Mouse (Mus musculus): ENCODE data around the gene A4gnt. TPM values are rescaled to one million over a fixed set of nuclear protein-coding genes. Genes with fewer than 3 reads are reported as not detected.
A peak's percentile ranks its signal among the peaks of the same experiment; 100 is the strongest.

Gene A4gnt
- polyA plus RNA-seq, 1 experiment: not detected

DNA sequence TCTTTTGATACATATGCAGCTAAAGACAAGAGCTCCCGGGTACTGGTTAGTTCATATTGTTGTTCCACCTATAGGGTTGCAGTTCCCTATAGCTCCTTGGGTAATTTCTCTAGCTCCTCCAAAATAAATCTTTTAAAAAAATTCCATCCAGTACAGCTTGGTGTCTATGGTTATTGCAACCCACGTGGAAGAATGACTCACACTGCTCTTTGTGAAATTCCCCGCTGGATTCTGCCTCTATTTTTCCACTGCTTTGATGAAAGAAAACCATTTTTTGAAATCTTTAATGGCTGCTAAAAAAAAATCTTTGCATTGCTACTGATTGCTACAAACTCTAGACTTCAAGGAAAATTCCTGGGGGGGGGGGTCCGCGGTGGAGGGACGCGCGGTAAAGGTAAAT is 7.4 kb downstream of the A4gnt start:
- TF ChIP-seq CTCF (IDR thresholded peaks at IDR 0.05; ENCODE audit: borderline replicate concordance, extremely low read depth, insufficient read depth, insufficient read length) (no peak), POLR2A (IDR thresholded peaks at IDR 0.05; ENCODE audit: borderline replicate concordance, extremely low read depth, insufficient read depth, insufficient read length, poor library complexity, severe bottlenecking) (no peak)
- DNase-seq (ENCODE audit: low read depth): no peak

DNA sequence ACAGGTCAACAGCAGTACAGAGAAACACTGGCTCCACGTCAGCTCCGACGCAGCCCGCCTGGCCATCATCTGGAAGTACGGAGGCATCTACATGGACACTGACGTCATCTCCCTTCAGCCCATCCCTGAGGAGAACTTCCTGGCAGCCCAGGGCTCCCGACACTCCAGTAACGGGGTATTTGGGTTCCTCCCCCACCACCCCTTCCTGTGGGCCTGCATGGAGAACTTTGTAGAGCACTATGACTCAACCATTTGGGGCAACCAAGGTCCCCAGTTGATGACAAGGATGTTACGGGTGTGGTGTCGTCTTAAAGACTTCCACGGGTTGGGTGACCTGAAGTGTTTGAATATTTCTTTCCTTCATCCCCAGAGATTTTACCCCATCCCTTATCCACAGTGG is 7.9 kb downstream of the A4gnt start:
- no peak for DNase-seq (ENCODE audit: low read depth)
- TF ChIP-seq CTCF (IDR thresholded peaks at IDR 0.05; ENCODE audit: borderline replicate concordance, extremely low read depth, insufficient read depth, insufficient read length) (no peak), POLR2A (IDR thresholded peaks at IDR 0.05; ENCODE audit: borderline replicate concordance, extremely low read depth, insufficient read depth, insufficient read length, poor library complexity, severe bottlenecking) (no peak)

DNA sequence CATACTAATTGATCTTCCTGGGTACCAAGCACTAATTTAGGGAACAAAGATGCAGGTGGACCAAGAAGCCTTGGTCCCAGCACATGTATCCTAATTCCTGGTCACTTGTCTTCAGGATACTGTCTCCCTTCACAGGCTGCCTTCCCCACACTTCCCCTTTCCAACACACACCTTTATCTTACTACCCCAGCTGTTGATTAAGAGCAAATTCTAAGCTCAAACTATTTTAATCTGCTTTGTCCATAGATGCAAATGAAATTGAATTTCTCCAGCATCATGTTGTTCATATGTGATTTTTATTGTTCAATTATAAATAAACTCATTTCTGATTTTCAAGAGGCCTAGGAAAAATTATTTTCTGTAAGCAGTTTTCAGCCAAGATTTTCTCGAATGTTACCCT is 9.7 kb downstream of the A4gnt start:
- no peak for TF ChIP-seq CTCF (IDR thresholded peaks at IDR 0.05; ENCODE audit: borderline replicate concordance, extremely low read depth, insufficient read depth, insufficient read length)
- no peak for TF ChIP-seq POLR2A (IDR thresholded peaks at IDR 0.05; ENCODE audit: borderline replicate concordance, extremely low read depth, insufficient read depth, insufficient read length, poor library complexity, severe bottlenecking)
- DNase-seq (ENCODE audit: low read depth): no peak

DNA sequence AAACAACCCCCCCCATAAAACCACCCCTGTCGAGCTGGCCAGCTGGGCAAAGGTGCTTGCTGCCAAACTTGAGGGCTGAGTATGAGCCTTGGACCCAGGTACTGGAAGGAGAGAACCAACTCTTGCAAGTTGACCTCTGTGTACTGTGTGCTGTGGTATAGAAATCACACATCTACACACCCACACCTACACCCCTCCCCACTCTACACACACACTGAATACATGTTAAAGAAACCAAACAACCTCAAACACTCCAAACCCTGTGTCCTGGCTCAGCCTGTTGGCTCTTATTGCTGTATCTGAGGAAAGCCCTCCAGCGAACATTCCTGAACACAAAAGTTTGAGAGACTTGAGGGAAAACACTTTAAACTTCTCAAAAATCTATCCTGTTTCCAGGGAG is 10.7 kb downstream of the A4gnt start:
- DNase-seq (ENCODE audit: low read depth): peak; percentile 7
- TF ChIP-seq CTCF (IDR thresholded peaks at IDR 0.05; ENCODE audit: borderline replicate concordance, extremely low read depth, insufficient read depth, insufficient read length): no peak
- TF ChIP-seq POLR2A (IDR thresholded peaks at IDR 0.05; ENCODE audit: borderline replicate concordance, extremely low read depth, insufficient read depth, insufficient read length, poor library complexity, severe bottlenecking): no peak

DNA sequence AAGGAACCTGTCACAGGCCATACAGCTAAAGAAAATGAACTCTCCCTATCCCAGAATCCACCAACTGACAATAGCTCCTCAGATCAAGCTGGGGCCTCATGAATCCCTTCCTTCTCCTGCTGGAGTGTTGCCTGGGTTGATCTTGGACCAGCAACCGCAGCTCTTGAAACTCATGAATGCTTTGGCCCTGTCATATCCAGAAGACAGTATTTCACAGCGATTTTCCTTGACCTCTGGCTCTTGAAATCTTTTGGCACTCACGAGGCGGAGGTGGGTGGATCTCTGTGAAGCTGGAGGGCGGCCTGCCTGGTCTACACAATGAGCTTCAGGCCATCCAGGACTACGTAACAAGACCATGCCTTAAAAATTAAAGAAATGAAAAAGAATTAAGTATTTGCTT is 11.8 kb downstream of the A4gnt start:
- TF ChIP-seq CTCF (IDR thresholded peaks at IDR 0.05; ENCODE audit: borderline replicate concordance, extremely low read depth, insufficient read depth, insufficient read length) (no peak), POLR2A (IDR thresholded peaks at IDR 0.05; ENCODE audit: borderline replicate concordance, extremely low read depth, insufficient read depth, insufficient read length, poor library complexity, severe bottlenecking) (no peak)
- no peak for DNase-seq (ENCODE audit: low read depth)

DNA sequence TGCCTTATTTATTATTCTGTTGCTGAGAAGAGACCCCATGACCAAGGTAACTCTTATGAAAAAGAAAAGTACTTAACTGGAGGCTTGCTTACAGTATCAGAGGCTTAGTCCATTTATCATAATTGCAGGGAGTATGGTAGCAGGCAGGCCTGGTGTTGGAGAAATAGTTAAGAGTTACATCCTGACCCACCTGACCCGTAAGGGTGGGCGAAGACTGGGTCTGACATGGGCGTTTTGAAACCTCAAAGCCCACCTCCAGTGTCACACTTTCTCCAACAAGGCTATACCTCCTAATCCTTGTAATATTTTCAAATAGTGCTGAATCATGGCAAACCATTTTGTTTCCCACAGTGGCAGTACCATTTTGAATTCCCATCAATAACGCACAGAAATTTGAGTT is 16.3 kb downstream of the A4gnt start:
- no peak for DNase-seq (ENCODE audit: low read depth)
- TF ChIP-seq CTCF (IDR thresholded peaks at IDR 0.05; ENCODE audit: borderline replicate concordance, extremely low read depth, insufficient read depth, insufficient read length) (no peak), POLR2A (IDR thresholded peaks at IDR 0.05; ENCODE audit: borderline replicate concordance, extremely low read depth, insufficient read depth, insufficient read length, poor library complexity, severe bottlenecking) (no peak)

DNA sequence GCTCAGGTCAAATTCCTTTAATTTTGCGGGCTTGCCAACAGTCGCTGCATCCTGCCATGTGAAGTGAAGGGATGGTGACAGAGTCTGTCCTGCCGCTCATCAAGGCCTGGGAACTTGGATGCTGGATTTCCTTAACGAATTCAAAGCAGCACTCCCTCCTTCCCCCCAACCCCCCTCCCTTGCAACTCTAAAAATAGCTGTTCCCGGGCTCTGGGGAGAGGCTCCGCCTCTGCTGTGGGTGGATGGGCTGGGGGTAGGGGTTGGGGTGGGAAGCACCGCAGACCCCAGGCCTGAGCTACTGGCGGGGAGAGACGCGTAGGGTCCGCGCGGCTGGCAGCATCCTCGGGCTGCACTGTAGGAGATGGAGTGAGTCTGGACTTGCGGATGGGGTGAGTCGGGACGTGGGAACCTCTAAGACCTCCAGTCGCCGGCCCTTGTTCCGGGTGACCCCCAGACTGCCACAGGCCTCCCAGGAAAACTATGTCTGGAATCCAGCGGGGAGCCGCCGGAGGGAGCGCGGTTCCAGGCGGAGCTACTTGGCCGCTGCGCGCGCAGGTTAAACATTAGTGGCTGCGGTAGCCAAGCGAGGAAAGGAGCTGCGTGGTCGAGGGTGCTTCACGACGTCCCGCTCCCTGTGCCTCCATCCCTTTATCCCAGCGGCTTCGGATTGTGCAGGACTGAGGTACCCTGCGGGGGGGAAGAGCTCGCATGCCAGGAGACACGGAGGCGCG is 17.1 kb downstream of the A4gnt start, which contains the start of gene Dzip1l:
Gene Dzip1l, plus strand, starts transcription at position 216 of the 731 bp plus-strand sequence.
- no peak for TF ChIP-seq CTCF (IDR thresholded peaks at IDR 0.05; ENCODE audit: borderline replicate concordance, extremely low read depth, insufficient read depth, insufficient read length)
- TF ChIP-seq POLR2A (IDR thresholded peaks at IDR 0.05; ENCODE audit: borderline replicate concordance, extremely low read depth, insufficient read depth, insufficient read length, poor library complexity, severe bottlenecking): peak; percentile 16; the same call in 1 of the 2 replicates
- peak; percentile 92 for DNase-seq (ENCODE audit: low read depth)

DNA sequence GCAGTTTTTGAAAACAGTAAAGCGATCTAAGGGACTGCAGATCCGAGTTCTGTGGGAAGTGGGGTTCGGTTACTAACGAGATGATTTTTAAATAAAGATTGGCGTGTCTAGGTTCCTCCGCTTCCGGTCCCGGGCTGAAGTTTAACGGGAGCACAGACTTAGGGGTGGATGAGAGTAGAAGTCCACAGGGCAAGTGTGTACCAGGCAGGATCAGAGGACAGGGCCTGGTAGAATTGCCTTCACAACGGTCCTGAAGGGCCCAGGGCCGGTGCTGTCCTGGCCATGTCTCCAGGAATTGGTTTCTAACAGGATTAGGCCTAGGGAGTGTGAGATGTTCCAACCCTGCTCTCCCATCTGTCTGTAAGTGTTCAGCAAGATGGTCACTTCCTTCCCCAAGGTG is 17.8 kb downstream of the A4gnt start:
- DNase-seq (ENCODE audit: low read depth): peak; percentile 47
- TF ChIP-seq POLR2A (IDR thresholded peaks at IDR 0.05; ENCODE audit: borderline replicate concordance, extremely low read depth, insufficient read depth, insufficient read length, poor library complexity, severe bottlenecking): no peak
- TF ChIP-seq CTCF (IDR thresholded peaks at IDR 0.05; ENCODE audit: borderline replicate concordance, extremely low read depth, insufficient read depth, insufficient read length): no peak

DNA sequence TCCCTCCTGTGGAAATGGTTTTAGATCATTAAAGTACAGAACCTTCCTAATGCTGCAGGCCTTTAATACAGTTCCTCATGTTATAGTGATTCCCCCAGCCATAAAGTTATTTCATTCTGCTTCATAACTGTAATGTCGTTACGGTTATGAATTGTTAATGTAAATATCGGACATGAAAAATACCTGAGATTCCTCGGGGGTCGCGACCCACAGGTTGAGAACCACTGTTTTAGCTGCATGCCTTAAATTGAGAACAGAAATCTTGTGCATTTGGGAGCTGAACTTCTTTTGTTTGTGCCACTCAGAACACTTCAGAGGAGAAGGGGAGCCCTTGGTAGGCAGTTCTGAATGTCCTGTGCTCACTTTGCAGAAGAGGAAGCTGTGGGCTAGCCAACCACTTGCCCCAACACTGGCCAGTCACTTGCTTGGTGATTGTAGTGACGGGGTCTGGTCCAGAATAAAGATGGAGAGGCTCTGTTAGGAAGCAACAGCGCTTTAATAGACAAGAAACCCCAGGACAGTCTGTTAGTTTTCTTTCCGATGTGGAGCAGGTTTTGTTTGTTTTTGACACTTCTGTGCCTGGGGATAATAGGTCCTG is 18.3 kb downstream of the A4gnt start:
- peak; percentile 22 for DNase-seq (ENCODE audit: low read depth)
- TF ChIP-seq CTCF (IDR thresholded peaks at IDR 0.05; ENCODE audit: borderline replicate concordance, extremely low read depth, insufficient read depth, insufficient read length) (no peak), POLR2A (IDR thresholded peaks at IDR 0.05; ENCODE audit: borderline replicate concordance, extremely low read depth, insufficient read depth, insufficient read length, poor library complexity, severe bottlenecking) (no peak)

DNA sequence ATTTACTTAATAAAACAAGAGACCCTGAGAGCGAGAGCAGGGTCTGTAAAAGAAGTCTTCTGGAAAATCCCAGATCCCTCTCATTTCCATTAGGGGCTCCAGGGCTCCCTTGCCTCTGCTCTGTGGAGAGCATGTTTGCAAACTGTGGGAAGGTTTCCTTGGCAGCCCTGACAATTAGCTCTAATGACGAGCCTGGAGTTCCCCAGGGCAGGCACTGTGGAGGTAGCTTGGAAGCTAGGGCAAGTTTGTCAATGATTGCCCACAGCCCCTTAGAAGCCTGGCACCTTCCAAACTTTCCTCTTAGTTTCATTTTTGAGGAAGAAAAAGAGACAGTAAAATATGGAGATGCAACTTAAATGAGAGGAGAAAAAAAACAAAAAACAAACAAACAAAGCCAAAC is 19.5 kb downstream of the A4gnt start:
- peak; percentile 83 for DNase-seq (ENCODE audit: low read depth)
- TF ChIP-seq POLR2A (IDR thresholded peaks at IDR 0.05; ENCODE audit: borderline replicate concordance, extremely low read depth, insufficient read depth, insufficient read length, poor library complexity, severe bottlenecking): no peak
- TF ChIP-seq CTCF (IDR thresholded peaks at IDR 0.05; ENCODE audit: borderline replicate concordance, extremely low read depth, insufficient read depth, insufficient read length): no peak

DNA sequence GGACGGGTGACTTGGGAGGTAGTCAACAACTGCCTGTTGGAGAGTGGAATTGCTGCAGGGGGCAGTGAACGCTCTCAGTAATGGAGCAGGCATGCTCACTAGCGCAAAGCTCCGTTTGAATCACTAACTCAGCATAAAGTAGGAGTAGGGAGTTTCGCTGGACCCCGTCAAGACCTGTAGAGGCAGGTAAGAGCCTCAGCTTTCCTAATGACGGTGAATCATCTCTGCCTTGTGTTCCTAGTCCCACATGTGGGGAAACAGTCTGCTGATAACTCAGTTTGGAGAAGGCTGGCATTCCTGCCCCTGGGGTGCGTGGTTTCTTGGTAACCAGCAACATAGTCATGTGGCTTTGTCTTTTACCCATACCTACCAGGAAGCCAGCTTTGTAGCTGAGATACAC is 20.0 kb downstream of the A4gnt start:
- peak; percentile 41 for DNase-seq (ENCODE audit: low read depth)

DNA sequence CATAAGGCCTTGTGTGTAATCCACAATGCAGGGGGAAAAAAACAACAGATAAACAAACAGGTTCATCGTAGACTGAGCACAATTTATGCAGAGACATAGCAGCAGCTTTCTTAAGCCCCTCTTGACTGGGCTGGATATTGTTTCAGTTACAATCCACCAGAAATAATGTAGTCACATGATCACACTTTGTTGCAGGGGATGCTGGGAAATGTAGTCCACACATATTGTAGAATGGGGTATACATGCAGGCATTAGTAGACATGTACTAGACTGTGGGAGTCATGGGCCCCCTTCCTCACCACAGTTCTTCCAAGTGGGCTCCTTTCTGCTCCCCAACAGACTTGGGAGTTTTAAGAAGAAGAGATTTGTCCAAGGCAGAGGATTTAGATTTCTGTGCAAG is 24.5 kb downstream of the A4gnt start:
- DNase-seq (ENCODE audit: low read depth): peak; percentile 63
- TF ChIP-seq CTCF (IDR thresholded peaks at IDR 0.05; ENCODE audit: borderline replicate concordance, extremely low read depth, insufficient read depth, insufficient read length): no peak
- no peak for TF ChIP-seq POLR2A (IDR thresholded peaks at IDR 0.05; ENCODE audit: borderline replicate concordance, extremely low read depth, insufficient read depth, insufficient read length, poor library complexity, severe bottlenecking)

More for the DNA sequence above, 20.0 kb downstream of the A4gnt start:
- TF ChIP-seq CTCF (IDR thresholded peaks at IDR 0.05; ENCODE audit: borderline replicate concordance, extremely low read depth, insufficient read depth, insufficient read length): no peak
- no peak for TF ChIP-seq POLR2A (IDR thresholded peaks at IDR 0.05; ENCODE audit: borderline replicate concordance, extremely low read depth, insufficient read depth, insufficient read length, poor library complexity, severe bottlenecking)

All from brain, embryonic 14.5 days (tissue).